Mouse (Mus musculus): ENCODE data around the gene Rps6kc1.

GRCm38 (mm10) chr1:190901082-190901481 lies 10.5 kb downstream of the Rps6kc1 start:
- TF ChIP-seq CTCF (IDR thresholded peaks at IDR 0.05; ENCODE audit: borderline replicate concordance, control insufficient read depth, extremely low read depth, insufficient read depth, low read length, poor library complexity) (no peak), POLR2A (IDR thresholded peaks at IDR 0.05; ENCODE audit: control insufficient read depth, extremely low read depth, insufficient read depth, low read length, poor library complexity) (no peak)

Measured in thymus, adult 2 months (tissue).